Mouse (Mus musculus) bone marrow, adult 2 months (tissue): Measurements from ENCODE around the gene Osbpl3.

Source experiments
- CTCF ChIP-seq: fragments of 200-500 bp; IDR thresholded peaks from 2 replicates; pipeline ENCODE4 v1.5.1; 2011; ENCODE audit warnings: low read length, control low read depth; ENCODE audit not compliant: control insufficient read depth, insufficient read depth
- POLR2A ChIP-seq: fragments of 200-500 bp; IDR thresholded peaks from 2 replicates; pipeline ENCODE4 v1.6.1; 2011; ENCODE audit warnings: low read depth, mild to moderate bottlenecking, control low read depth, low read length, borderline replicate concordance; ENCODE audit not compliant: control insufficient read depth

GRCm38 (mm10) chr6:50367836-50368235 is 88.2 kb downstream of the Osbpl3 start:
- TF ChIP-seq CTCF: no peak
- no peak for TF ChIP-seq POLR2A
